Mouse (Mus musculus) left cerebral cortex, postnatal 36 days (tissue): ENCODE results near the gene Otp. TPM values are rescaled to one million over a fixed set of nuclear protein-coding genes. Genes with fewer than 3 reads are reported as not detected.

ENCODE experiments used
- DNase-seq, 2 experiments: peaks; one replicate each; pipeline ENCODE4 v3.0.0; 2021 to 2022; ENCODE audit warnings: low spot score in 2 of 2, mixed read lengths in 1 of 2
- intact Hi-C: fragments of 180-260 bp; cut with DNase I; formaldehyde crosslinking; loops from one replicate; pipeline ENCODE4 v1.15.1; 2025
- total RNA-seq, 2 experiments: library from RNA; stranded (reverse); gene quantifications; 2 replicates each; pipeline ENCODE4 v1.2.3; 2021

Gene Otp
- total RNA-seq, 2 experiments from 2014 or later = 0.34 TPM; not detected in 1

DNA sequence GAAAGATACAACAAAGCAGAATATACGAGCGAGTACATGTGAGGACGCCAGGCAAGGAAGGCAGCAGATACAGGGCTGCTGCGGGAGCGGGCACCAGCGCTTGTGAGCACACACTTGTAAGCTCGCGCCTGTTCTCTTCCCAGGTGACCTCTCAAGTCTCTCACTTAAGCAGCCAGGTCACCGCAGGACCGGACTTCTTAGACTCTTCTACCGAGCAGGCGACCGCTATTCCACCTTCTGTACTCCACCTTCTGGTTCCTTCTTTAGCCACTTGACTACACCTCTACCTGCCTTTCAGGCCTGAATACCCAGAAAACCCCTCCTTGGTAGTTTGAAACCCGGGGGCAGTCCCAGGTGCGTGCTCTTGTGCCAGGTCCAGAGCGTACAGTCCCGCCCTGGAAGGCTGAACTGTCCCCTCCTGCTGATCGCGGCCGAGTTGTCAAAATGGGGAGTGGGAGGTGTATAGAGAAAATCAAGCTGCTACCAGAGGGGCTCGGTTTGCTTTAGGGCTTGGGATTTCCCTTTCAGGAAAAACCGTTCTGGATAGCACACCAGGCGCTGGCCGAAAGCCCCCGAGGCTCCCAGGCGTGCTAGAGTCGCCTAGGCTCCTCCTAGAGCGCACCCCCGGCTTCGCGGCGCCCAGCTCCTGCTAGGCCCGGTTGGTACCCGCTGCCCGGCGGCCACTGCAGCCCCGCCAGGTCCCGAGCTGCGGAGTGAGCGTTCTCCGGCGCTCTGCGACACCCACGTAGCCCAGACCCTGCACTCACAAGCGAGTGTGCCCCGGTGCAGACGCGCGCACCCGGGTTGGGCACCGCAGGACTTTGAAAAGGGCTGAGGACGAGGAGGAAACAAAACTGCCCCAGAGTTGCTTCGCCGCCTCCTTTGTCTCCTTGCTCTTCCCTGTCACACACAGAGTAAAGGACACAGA is 2.0 kb upstream of the Otp start:
- DNase-seq = no peak
- intact Hi-C loops = no loop called here

GRCm38 (mm10) chr13:94874039-94874425 is 1.4 kb upstream of the Otp start:
- intact Hi-C loops = no loop called here
- DNase-seq = no peak

DNA sequence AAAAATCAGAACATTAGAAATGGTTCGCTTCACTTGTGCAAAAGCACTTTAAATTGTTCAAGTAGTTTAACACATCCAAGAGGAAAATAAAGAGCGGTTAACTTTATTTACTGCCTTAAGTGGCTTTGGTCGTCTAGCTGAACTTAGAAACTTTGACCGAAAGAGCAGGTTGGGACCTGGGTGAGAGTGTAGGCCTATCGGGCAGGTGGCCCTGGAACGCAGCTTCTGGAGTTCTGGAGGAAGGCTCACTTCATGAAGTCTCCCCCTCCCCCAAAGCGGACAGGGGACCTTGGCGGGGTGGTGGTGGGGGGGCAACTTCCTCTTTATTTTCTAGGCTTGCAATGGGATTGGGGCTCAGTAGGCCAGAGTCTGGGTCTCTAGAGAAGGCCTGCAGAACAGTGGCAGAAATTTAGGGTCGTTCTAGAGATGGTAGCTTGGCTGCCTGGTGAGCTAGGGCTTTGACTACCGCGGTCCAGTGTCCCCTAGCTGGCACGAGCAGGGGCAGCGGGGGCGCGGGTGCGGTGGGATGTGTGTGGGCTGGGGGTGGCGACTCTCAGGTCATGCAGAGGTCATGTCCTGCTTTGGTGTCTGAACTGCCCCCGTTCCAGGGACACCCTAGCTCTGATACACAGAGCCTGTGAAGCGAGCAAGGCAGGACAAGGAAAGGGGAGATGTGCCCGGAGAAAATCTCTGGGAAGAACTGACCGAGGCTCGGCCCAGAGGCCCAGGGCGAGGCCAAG is 576 bp upstream of the Otp start:
- DNase-seq = no peak

DNA sequence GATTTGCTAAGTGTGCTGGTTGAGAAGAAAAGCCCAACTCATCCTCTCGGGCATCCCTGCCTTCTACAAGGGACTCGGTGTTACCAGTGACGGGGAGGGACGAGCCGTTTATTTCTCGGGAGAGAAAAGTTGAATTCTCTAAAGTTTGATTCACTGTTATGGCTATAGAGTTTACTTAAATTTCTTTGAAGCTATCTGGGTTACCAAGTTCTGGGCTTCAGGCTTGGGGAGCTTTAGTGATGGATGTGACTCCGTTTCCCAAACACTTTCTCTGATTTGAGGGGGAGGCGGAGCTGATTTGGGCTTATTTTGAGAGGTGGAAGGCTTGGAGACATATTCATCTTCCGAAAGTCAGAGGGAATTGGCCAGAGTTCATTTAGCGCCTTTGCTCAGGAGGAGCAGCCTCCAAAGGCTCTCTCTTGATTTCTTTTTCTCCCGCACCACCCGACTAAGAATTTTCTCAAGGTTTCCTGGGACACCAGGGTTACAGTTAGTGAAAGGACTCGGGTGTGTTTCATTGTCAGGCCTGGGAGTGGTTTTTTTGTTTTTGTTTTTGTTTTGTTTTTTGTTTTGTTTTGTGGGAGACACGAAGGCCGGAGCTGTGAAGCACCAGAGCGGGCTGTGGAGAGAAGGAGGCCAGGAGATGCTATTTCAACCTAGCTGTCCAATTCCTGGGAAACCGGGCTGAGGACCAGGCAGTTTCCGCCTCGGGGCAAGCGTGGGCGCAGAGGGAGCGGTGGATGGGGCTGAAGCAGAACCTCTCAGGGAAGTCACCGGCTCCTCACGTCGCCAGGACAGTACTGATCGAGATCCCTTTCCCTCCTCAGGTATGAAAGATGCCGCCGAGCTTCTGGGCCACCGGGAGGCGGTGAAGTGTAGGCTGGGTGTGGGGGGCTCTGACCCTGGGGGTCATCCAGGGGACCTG is 1.1 kb downstream of the Otp start:
- intact Hi-C loops = no loop called here
- DNase-seq = no peak

More for the DNA sequence above, 576 bp upstream of the Otp start:
- intact Hi-C loops = no loop called here

DNA sequence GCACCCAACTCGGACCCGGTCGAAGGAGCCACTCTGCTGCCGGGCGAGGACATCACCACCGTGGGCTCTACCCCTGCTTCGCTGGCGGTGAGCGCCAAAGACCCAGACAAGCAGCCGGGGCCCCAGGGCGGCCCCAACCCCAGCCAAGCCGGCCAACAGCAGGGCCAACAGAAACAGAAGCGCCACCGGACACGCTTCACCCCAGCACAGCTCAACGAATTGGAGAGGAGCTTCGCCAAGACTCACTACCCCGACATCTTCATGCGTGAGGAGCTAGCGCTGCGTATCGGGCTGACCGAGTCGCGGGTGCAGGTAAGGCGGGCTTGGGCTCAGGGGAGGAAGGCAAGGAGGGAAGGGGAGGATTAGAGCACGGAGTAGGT is 1.8 kb downstream of the Otp start:
- intact Hi-C loops = no loop called here

GRCm38 (mm10) chr13:94877991-94878745 is 2.8 kb downstream of the Otp start:
- DNase-seq = no peak
- intact Hi-C loops = no loop called here

More for the DNA sequence above, 1.8 kb downstream of the Otp start:
- no peak for DNase-seq

- no peak for DNase-seq
- intact Hi-C loops = loop anchor here (5.0 kb wide), 1 partner anchor 284 kb away; no protein-coding TSS in a partner anchor
Measured at GRCm38 (mm10) chr13:94881201-94881600, 5.8 kb downstream of the Otp start.

- intact Hi-C loops = loop anchor here (5.0 kb wide), 1 partner anchor 285 kb away; no protein-coding TSS in a partner anchor
- no peak for DNase-seq
Measured at GRCm38 (mm10) chr13:94882221-94882620, 6.8 kb downstream of the Otp start.

DNA sequence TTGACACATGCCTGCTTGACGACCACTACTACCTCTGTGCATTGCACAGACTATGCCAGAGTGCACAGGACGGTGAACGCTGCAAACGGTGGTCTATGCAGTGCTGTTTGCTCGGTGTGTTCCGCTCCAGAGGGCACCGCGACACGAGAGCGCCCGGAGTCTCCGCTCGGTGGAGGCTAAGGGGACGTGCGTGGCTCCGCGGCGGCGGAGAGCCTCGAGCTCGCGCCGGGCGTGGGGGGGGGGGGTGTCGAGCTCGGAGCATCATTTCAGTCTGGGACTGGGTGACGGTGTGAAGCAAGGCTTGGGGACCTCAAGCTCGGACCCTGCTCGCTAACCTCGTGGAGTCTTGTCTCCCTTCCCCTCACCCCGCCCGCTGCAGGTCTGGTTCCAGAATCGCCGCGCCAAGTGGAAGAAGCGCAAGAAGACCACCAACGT is 7.3 kb downstream of the Otp start:
- intact Hi-C loops = loop anchor here (5.0 kb wide), 1 partner anchor 285 kb away; no protein-coding TSS in a partner anchor
- DNase-seq = no peak

- intact Hi-C loops = loop anchor here (5.0 kb wide), 1 partner anchor 286 kb away; no protein-coding TSS in a partner anchor
- peak in 1 of 2 experiments; percentile 25 for DNase-seq
Measured at GRCm38 (mm10) chr13:94883163-94883965, 8.0 kb downstream of the Otp start.

DNA sequence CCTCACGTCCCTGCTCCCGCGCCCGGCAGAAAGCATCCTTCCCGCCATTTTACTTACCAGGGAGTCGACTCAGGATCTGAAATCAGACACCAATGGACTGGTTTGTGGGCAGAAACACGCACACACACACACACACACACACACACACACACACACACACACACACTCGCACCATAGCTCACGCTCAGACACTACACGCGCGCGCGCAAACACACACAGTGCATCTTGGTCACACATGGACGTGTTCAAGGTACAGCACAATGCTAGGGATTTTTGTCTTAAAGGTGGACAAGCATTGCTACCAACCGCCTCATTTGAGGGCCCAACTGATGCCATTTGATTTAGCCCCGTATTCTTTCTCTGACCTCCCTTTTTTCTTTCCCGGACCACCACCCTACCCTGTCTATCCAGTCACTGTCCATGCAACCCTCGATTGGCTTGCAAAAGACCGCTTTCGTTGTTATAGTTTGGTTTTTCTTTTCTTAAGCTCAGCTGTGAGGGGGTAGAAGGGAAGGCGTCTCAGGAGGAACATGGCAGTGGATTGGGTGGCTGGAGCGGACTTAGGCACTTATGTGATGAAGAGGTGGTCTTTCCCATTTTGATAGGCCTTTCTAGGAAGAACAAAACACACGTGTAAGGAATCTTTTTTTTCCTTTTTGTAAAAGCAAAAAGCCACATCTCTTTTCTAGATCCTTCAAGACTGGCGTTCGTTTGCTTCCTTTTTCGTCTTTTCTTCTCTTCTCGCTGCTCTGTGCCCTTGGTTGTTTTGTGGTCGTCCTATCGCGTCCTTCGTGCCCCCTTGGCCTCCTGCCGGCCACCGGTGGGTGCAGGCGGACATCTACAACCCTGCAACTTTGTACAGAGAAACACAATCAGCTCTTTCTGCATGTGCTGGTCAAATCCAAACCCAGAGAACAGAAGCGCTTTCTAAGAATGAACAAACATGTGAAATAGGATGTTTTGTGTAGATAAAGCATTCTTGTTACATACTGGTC is 8.9 kb downstream of the Otp start:
- DNase-seq = peak in 1 of 2 experiments; percentile 37
- intact Hi-C loops = loop anchor here (5.0 kb wide), 1 partner anchor 287 kb away; no protein-coding TSS in a partner anchor

- intact Hi-C loops = no loop called here
- no peak for DNase-seq
Measured at GRCm38 (mm10) chr13:94885291-94886235, 10.2 kb downstream of the Otp start.

GRCm38 (mm10) chr13:94907841-94908240 is 32.4 kb downstream of the Otp start:
- DNase-seq = no peak
- intact Hi-C loops = no loop called here

- intact Hi-C loops = loop anchor here (10.0 kb wide), 1 partner anchor 1128 kb away; no protein-coding TSS in a partner anchor
- no peak for DNase-seq
Measured at GRCm38 (mm10) chr13:94912961-94913360, 37.6 kb downstream of the Otp start.

GRCm38 (mm10) chr13:94915654-94916053 is 40.3 kb downstream of the Otp start:
- intact Hi-C loops = loop anchor here (10.0 kb wide), 1 partner anchor 1131 kb away; no protein-coding TSS in a partner anchor
- no peak for DNase-seq
